Mouse (Mus musculus) heart, postnatal 14 days (tissue): ENCODE measurements around the gene BC030870. TPM values are rescaled to one million over a fixed set of nuclear protein-coding genes. Genes with fewer than 3 reads are reported as not detected.
A peak's percentile ranks its signal among the peaks of the same experiment; 100 is the strongest.

Experiments
- DNase-seq, 2 experiments: peaks; one replicate each; pipeline ENCODE4 v3.0.0; 2021 to 2022
- intact Hi-C: fragments of 180-260 bp; cut with DNase I; formaldehyde crosslinking; loops from one replicate; pipeline ENCODE4 v1.15.1; 2025
- microRNA-seq, 2 experiments: library from miRNA; unstranded; fragments of <30 nt; microRNA quantifications; one replicate each; pipeline ENCODE4 v1.2.0; 2021 to 2022
- total RNA-seq, 2 experiments: library from RNA; stranded (reverse); gene quantifications; 2 replicates each; pipeline ENCODE4 v1.2.3; 2021

Gene BC030870
- total RNA-seq, 2 experiments from 2014 or later: not detected

DNA sequence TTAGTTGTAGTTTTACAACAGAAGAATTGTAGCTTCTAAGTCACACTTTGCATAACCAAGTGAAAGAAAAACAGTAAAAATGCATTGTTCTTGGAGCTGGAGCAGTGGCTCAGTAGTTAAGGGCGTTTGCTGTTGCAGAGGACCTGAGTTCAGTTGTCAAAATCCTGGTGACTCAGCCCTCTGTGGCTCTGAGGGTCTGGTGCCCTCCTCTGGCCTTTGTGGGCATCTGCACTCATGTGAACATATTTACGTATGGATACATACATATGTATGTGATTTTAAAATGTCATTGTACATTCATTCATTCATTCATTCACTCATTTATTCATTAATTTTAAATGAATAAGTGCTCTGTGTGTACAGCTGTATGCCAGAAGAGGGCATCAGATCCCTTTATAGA, 43.7 kb downstream of the BC030870 start:
- intact Hi-C loops: no loop called here
- no peak for DNase-seq

- intact Hi-C loops: no loop called here
- DNase-seq: no peak
These were observed 48.6 kb downstream of the BC030870 start for GRCm38 (mm10) chr8:65080731-65081130.

- intact Hi-C loops: no loop called here
- no peak for DNase-seq
These were observed 54.6 kb downstream of the BC030870 start, which contains the start of gene Gm10663 for GRCm38 (mm10) chr8:65074733-65075132. Gene Gm10663 (plus strand): TSS chr8:65075033.

GRCm38 (mm10) chr8:65070996-65071395, 58.4 kb downstream of the BC030870 start:
- intact Hi-C loops: no loop called here

GRCm38 (mm10) chr8:65068473-65068819, 60.9 kb downstream of the BC030870 start:
- DNase-seq: no peak
- intact Hi-C loops: no loop called here

More at GRCm38 (mm10) chr8:65070996-65071395, 58.4 kb downstream of the BC030870 start:
- DNase-seq: no peak

DNA sequence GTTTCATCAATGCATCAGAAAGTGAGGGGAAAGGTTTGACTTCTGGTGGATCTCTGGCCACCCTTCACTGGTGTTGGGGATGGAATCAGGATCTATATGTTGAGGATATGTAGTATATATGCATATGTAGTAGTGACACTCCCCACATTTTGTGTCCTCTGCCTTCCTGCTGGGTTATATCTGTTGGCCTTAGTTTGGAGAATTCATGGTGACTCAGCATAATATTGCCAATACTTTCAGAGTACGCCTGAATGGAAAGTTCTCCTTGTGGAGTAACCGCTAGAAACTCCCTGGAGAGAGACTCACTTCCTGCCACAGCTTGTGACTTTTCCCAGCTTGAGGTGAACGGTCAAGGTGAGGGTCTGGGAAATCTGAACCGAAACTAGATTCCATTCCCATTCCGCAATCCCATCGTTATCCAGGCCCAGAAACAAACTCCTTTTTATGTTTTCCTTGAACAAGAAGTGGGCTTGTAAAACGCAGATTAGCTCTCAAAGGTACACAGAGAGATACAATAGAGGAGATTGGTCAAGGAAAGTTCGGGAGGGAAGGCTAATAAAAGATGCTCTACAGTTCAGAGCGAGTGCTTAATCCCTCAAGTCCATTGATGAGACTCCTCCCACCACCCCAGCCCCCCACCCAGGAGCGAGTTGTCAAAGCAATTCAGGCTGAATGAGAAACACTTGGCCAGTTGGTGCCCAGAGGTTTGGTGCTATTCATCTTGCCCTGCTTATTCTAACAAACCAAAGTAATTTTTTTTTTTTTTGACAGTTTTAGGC, 61.5 kb downstream of the BC030870 start:
- intact Hi-C loops: no loop called here
- DNase-seq: no peak

GRCm38 (mm10) chr8:65067031-65067430, 62.3 kb downstream of the BC030870 start:
- no peak for DNase-seq
- intact Hi-C loops: no loop called here

DNA sequence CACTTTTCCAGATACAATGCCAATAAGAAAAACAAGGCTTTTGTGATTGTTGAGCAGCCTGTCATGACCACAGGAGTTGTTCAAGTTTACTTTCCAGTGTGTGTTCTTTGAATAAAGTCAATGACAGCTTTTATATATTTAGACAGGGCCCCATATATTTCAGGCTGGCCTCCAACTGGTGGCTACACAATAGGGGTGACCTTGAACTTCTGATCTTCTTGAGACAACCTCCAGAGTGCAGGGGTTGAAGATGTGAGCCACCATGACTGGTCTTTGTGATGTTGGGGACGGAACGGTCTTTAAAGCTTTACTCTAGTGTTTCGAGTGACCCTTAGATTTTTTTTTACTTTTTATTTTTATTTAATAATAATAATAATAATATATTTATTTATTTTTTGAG, 63.7 kb downstream of the BC030870 start:
- DNase-seq: no peak
- intact Hi-C loops: no loop called here

DNA sequence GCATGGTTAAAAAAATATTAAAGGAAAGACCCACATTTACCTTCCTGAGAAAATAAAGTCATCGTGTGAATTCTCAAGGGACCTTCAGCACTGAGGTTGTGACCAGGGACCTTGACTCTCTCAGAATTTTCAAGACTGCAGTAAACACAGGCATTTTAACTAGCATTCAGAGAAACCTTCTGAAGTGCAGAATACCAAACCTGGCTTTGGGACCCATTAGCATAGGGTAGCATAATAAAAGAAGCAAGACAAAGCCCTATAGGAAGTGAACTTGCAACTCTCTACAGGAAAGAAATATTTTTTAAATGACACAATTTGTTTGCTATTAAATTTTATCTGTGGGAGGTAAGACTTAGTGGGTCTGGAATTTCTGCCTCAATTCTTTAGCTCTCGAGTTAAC, 65.3 kb downstream of the BC030870 start:
- no peak for DNase-seq
- intact Hi-C loops: no loop called here

GRCm38 (mm10) chr8:65062195-65062594, 67.2 kb downstream of the BC030870 start:
- no peak for DNase-seq
- intact Hi-C loops: no loop called here

- no peak for DNase-seq
- intact Hi-C loops: no loop called here
These were observed 72.6 kb downstream of the BC030870 start for GRCm38 (mm10) chr8:65056722-65057121.

DNA sequence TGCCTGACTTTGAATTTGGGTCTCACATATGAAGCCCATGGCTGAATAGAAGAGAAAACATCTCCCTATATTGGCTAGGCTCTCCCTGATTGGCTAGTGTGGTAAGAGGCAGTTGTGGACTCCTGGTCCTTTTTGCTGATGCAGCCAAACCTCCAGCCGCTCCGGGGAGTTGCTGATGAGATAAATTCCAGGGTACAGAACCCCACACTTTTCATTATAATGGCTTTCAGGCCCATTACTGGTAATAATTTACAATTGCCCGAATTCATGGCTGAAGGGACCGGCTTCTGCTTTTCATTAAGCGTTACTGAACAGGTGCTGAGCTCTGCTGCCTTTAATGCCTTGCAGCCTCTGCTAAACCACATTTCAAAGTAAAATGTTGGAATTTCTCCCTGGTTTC, 75.4 kb downstream of the BC030870 start:
- intact Hi-C loops: no loop called here
- no peak for DNase-seq

DNA sequence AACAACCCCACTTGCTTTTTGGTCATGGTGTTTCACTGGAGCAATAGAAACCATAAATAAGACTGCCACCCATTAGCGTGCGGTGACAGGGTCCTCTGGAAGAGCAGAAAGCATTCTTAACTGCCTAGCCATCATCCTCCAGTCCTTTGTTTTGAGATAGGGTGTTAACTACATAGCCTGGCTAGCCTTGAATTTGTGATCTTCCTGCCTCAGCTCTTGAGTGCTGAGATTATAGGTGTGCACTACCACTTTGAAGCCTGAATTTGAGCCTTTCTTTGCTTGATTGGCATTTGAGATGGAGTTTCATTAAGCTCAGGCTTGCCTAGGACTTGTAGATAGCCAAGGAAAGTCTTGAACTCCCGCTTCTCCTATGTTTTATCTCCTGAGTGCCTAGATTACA, 75.8 kb downstream of the BC030870 start:
- no peak for DNase-seq
- intact Hi-C loops: no loop called here

- no peak for DNase-seq
- intact Hi-C loops: no loop called here
These were observed 81.6 kb downstream of the BC030870 start for GRCm38 (mm10) chr8:65047801-65048200.

- intact Hi-C loops: no loop called here
- DNase-seq: no peak
These were observed 82.2 kb downstream of the BC030870 start for GRCm38 (mm10) chr8:65047193-65047592.

- intact Hi-C loops: no loop called here
- no peak for DNase-seq
These were observed 82.8 kb downstream of the BC030870 start for GRCm38 (mm10) chr8:65046565-65046964.

- peak in 1 of 2 experiments; percentile 1 for DNase-seq
- intact Hi-C loops: no loop called here
These were observed 92.2 kb downstream of the BC030870 start, which contains the start of gene Apela for GRCm38 (mm10) chr8:65037117-65037533. Gene Apela (minus strand): TSS chr8:65037336.

Small RNAs within 50 kb of the gene (microRNA-seq; reads per million reads assigned to microRNA genes)
- gene Gm24333: 0 reads per million in 2 experiments

Other genes starting within 250 kb of the BC030870 start
- gene Tmem192, start 182.4 kb downstream of the BC030870 start, total RNA-seq: 10 to 100 TPM; 15.7 to 17.0 TPM
- not detected for gene Trim75, start 141.7 kb downstream of the BC030870 start, total RNA-seq
- not detected for gene Trim61, start 111.0 kb downstream of the BC030870 start, total RNA-seq
- gene Trim60, start 111.0 kb downstream of the BC030870 start, total RNA-seq: not detected
- gene Apela, start 92.2 kb downstream of the BC030870 start, total RNA-seq: not detected
- gene Gm10663, start 54.5 kb downstream of the BC030870 start, total RNA-seq: not detected